Mouse (Mus musculus) kidney, postnatal 14 days (tissue): ENCODE data around the gene Mapkap1.

Source experiments
- DNase-seq: peaks from one replicate; pipeline ENCODE4 v3.0.0; 2022; ENCODE audit warnings: mixed read lengths

The Mapkap1 gene

DNA sequence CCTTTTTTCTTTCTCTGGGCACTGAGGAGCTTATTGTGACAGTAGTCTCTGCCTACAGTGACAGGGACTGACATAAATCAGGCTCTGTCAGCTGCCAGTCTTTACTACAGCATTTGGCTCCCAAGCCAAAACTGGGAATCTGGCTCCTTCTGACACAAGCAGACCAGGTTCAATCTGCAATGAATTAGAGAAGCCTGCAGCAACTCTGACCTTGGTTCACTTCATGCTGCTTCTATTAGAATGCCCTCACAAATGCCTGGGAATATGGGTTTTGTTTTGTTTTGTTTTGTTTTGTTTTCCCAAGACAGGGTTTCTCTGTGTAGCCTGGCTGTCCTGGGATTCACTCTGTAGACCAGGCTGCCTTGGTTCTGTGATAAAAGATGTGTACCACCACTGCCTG lies 126.7 kb downstream of the Mapkap1 start:
- DNase-seq, result no peak

DNA sequence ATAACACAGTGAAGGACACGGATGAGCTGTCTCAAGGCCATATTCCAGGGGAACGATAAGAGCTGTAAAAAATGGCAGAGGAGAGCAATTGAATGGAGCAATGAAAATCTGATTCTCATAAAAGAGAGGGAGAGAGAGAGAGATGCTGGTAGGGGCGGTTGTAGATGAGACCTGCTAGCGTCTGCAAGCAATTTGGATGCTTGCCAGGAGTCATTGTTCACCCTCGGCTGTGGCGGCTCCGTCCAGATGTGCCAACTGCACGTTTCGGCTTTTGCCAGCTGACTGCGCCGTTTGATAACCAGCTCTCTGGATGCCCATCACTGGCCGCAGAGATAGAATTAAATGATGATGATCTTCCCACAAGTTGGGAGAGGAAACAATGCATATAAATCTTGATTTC lies 128.4 kb downstream of the Mapkap1 start:
- DNase-seq, result peak; percentile 39

DNA sequence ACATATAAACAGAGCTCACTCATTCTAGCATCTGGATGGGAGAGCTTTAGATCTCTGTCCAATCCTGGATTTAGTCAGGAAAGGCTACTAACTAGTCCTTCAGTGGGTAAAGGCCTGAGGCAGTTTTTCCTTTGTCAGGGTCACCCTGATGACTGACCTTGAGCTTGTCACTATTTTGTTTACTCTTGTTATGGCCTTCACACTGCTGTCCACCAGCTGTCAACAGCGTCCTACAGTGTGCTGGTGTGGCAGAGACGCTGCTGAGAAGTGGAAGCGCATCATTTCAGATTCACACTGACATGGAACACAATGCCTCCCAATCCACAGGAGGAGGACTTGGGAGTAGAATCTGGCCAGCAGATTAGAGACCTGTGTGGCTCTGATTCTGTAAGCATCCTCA lies 130.8 kb downstream of the Mapkap1 start:
- DNase-seq, result no peak

DNA sequence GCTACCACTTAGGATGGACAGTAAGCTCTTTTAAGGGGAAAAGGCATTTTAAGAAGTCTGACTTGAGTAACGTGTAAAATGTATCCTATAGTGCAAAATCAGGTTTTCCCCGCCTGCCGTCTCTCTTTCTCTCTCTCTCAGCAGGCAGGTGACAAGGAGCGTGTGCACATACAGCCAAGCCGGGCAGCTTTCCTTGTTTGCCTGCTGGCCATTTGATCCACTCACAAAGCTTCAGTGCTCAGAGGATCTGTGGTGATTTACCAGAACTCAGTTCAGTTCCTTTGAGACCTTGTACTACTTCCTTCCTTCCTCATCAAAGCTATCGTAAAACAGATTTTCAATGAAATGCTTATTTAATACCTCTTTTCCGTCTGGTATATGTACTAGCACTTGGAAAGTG lies 137.0 kb downstream of the Mapkap1 start:
- no peak for DNase-seq

DNA sequence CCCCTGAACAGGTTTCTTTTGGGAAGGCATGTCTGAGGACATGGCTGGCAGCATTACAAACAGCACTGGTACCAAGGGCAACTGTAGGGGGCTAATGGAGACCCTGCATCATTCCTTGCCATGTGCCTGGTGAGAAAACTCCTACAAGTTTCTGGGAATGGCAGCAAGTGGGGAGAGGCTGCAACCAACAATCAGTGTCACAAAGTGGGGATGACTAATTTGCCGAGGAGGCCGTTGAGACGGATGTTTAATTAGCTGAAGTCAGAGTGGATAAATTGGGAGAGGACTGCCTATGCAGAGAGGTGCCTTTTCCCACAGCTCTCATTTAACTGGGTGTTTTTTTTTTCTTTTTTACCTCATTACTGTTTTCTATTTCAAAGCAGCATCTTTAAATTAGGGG lies 137.4 kb downstream of the Mapkap1 start:
- DNase-seq, result no peak

DNA sequence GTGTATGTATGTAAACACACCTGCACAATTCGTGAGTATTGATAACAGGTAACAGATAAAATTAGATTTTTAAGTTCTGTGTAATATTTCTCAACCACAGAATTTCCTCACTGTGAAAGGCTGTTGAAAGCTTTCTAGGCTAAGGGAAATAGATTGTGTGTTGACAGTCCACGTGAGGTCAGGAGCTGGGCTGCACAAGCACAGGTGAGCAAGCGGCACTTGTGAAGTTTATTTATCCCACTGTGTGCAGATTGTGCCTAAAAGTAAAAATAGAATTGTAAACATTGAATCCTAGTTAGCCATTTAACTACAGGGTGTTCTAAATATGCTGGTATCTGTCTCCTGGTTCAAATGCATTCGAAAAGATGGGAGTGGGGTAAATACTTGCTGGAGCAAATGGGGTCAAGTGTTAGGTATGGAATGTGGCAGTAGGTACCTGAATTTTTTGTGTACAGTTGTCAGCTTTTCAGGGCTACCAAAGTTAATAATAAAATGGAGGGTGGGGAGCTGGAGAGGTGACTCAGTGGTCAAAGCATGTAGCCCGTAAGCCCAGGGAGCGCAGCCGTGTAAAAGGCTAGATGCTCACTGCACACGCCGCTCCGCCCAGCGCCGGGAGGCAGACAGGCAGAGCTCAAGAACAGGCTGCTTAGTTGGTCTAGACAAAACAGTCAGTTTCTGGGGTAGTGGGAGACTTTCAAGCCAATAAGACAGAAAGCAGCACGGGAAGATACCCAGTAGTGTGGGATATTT lies 138.2 kb downstream of the Mapkap1 start:
- peak; percentile 48 for DNase-seq

DNA sequence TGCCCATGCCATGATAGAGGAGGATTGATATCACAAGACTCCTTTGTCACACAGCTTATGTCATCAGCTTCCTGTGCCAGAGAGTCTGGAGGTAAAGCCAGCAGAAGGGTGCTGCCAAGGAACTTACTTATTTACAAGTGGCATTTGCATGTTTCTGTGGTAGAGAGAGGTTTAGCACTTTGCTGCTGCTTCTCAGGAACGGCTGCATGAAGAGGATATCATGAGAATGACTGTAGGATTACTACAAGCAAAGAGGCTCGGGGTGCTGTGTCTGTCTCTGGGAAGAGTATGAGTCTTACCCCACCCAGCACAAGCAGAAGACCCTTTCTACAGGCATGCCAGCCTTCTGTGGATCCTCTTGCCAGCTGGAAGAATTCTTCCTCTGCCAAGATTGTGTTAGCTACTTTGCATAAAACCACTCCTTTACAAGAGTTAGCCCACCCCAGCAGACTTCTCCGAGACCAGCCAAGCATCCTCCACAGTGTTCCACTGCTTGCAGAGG lies 139.7 kb downstream of the Mapkap1 start:
- DNase-seq, result no peak

DNA sequence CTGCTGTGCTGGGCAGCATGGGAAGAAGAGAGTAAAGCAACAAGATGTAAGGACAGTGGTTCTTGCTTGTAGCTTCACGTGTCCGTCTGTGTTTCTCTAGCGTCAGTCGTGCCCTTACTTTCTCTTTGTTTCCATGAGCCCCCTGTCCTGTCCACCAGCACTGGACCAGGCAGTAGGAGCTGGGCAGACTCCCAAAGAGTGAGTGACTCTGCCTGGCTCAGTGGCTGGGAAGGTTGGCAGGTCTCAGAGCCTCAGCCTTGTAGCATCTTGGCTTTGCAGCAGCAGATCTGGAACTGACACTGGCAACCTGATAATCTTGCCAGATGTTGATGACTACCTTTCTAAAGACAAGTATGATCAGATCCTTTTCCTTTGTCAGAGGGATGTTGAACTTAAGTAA lies 140.9 kb downstream of the Mapkap1 start:
- DNase-seq, result no peak

DNA sequence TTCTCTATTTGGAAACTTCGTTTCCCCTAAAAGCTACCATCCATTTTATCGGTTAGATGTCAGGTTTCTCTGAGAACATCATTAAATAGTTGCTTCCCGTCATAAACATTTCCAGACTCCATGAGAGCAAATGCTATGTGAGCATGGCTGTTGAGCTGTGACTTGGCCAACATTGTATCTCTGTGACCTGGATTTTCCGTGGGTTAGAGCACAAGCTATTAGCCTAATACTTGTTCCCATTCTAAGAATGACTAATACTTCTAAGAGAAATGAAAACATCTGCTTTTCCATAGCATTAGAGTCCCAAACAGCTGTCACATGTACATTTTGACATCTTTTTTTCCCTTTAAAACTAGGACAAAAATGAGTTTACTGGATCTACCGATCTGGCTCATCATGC lies 142.4 kb downstream of the Mapkap1 start:
- no peak for DNase-seq

DNA sequence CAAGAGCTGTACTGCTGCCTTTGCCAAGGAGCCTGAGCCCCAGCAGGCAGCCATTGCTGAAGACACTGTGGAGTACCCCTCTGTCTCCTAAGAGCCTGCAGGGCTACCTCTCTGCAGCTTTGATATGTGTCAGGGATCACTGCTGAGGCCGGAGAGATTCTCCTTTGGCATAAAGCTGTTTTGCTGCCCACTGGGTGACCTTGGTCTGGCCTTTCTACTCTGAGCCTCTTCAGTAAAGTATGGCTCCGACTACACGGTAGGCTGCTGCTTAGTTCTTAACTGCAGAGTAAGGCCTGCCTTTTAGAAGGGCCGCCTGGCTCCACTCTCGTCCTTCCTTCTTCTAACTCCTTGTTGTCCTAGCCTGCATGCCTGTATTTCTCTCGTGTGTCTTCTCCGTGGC lies 142.9 kb downstream of the Mapkap1 start:
- no peak for DNase-seq

DNA sequence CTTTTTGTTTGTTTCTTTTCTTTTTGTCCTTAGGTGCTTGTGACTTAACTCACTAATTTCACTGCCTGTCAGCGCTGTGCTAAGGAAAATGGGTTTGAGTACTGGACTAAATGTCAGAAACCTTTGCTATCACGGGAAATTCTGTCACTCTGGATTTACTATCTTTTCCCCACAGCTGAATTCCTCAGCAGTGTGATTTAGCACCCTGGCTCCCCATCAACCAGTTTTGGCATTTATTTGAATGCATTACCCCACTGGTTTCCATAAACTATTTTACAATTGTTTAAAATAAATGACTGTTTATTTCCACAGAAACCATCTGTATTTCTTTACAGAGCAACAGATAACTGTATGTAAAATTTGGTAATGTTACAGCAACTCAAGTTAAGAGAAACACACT lies 146.2 kb downstream of the Mapkap1 start:
- DNase-seq, result no peak

DNA sequence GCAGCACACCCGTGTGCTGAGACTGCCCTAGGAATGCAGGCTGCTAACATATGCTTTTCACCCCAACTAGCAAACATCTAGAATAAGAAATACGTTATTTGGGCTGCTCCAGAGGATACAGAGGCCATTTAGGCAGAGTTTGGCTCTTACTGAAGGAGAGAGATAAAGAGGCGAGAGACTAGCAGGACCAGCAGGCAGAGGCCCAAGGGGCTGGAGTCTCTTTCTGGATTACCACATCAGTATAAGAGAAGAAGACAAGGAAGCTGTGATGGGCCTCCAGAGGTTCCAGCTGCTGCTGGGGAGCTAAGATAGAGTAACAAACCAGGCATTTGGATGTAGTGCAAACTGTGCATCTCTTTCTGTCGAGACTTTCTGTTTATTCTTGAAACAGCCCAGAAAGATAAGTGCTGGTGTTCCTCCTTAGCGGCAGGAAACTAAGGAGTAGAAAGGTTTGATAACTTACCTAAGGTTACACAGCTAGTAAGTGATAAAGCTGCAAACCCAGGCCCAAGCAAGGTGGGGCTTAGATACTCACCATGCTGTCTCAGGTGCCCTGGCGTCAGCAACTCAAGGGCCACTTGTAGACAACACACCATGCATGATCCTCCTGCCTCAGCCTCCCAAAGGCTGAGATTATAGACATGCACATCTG lies 147.1 kb downstream of the Mapkap1 start:
- no peak for DNase-seq

DNA sequence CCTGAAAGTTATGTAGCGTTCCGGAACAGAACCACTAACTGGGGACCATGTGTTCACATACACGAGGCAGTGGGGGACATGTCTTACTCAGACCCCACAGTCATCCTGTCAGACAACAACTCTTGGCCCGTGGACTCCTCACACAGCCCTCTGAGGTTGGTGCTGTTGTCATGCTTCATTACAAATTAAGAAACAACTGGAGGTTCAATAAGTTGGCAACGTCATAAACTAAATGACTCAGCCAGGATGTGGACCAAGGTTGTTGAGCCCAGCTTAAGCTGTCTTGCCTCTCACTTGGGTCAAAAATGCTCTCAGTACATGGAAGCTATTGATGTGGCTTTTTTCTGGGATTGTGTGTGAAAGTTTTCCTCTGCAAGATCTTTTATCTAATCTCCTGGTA lies 153.6 kb downstream of the Mapkap1 start:
- DNase-seq, result no peak

DNA sequence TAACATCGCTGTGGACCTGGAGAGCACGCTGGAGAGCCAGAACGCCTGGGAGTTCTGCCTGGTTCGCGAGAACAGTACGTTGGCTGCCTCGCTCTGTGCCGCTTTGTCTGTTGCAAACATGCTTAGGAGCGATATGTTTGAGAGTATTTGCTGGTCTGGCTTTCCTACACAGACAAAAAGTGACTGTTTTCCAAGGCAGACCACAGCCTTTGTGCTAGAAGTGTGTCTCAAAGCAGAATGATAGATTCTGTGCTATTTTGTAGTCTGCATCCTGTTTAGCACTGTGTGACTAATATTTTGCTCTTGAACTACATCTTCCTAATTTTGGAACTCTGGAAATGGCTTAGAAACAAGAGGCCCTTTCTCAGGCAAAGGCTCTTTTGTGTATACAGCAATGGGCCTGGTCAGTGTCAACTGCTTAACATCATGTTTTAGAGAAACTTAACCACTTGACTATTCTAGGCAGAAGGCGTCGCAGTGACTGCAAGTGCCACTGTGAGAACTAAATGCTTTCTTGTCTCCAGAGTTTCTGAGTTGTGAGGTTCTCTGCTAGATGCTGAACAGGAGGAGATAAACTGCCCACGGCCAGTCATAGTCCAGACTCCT lies 156.6 kb downstream of the Mapkap1 start:
- no peak for DNase-seq

DNA sequence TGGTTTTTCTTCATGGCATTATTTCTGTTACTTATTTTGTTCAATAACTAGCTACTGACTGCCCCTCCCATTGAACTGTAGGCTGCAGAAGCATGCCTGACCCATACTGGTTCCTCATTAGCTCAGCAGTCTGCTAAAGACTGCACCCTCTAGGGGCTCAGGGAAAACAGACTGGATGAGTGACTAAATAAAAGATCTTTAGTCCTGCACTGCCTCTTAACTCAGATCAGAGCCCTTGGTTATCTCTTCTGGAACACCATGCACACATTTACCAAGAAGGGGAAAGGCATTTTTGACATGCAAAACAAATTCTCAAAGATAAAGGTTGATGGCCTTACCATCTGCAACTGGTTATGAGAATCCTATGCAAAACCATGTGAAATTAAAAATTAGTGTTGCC lies 157.3 kb downstream of the Mapkap1 start:
- DNase-seq, result no peak

DNA sequence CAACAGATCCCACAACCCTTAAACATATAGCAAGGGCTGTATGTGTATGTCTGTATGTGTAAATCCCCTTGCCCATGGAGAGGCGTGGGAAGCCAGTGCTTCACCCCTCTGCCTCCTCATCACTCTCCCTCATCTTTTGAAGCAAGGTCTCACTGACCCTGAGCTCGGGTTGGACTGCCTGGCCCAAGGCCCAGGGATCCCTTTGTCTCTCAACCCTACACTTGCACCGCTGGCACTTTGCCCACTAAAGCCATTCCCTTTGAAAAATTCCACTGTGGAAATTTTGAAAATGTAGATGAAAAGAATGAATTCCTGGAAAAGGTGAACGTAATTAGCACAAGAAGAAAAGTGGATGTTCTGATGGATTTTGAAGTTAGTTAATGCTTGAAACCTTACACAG lies 159.6 kb downstream of the Mapkap1 start:
- DNase-seq, result peak; percentile 80

DNA sequence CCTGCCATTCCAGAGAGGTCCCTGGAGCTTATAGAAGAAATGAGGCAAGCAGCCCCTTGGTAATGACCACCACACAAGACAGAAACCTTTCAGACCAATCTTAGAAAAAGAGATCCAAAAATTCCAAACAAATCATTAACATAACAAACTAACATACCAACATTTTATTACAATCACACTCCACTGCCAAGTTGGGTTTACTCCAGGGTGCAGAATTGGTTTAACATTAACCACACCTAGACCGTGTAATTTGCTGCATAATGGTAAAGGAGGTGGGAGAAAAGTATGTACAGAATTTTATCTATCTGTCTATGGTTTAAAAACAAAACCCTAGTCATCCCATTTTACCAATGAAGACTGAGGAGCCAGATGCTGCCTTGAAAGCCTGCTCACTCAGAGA lies 160.0 kb downstream of the Mapkap1 start:
- DNase-seq, result peak; percentile 61

DNA sequence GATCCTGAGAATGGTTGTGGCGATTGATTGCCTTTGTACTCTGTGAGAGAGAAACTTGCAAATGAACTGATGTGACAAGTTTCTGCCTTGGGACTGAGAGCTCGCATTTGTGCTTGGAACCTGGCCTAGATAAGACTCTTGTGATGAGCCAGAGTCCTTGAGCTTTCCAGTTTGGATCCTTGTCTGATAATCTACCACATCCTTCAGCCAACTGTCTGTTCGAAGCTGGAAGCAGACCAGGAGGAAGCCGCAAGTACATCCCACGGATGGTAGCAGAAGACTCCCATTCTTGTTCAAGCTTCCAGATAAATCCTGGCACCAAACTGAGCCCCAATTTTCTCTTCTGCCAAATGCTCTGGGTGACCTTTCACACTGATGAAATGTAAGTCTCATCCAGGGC lies 162.6 kb downstream of the Mapkap1 start:
- no peak for DNase-seq

DNA sequence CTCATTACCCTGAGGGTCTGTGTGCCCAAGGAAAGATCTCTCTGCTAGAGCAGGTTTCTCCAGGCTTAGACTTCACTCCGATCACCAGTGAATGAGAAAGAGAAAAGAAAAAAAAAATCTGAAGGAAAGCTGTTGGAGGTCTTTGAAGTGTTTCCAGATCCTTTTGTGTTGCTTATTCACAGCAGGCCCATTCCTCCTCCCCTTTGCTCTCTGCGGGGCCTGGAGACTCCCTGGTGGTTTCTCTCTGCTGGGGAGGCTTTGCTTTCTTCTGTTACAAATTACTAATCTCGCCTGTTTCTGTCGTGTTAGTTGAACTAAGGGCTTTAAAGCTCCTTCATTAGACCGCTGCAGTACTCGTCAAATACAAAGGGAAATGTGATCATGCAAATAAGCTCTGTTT lies 163.8 kb downstream of the Mapkap1 start:
- DNase-seq, result no peak

DNA sequence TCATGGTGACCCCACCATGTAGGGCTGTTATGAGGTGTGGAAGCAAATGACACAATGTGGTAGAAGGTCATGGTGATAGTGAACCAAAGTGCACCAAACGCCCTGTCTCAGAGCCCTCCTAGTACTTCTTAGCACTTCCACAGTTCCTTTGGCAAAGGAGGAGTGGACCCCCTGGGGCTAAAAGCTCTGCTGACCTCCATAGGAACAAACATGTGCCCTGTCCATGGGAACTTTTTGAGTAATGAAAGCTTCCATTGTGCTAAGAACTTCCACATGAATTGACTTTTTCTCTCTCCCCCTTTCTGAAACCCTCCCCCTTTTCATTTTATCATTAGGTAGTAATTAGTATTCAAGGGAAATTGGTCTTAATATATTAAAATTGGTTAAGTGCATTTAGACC lies 164.5 kb downstream of the Mapkap1 start:
- DNase-seq, result no peak

DNA sequence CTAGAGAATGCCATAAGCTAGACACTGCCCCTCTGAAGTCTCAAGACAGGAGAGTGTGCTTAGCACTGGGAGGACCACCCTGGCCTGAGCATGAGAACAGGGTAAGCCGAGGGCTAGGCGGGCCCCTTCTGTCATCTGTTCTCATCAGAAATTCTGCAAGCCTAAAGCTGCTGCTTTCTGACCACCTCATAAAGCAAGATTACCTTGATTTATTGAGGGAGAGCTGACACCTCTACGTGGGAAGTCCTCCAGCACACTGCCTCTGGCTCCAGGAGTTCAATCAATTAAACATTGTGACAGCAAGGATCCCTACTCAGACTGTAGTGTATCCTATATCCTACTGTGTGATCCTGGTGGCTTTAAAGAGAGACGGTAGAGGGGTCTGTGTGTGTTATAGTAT lies 166.5 kb downstream of the Mapkap1 start:
- no peak for DNase-seq

DNA sequence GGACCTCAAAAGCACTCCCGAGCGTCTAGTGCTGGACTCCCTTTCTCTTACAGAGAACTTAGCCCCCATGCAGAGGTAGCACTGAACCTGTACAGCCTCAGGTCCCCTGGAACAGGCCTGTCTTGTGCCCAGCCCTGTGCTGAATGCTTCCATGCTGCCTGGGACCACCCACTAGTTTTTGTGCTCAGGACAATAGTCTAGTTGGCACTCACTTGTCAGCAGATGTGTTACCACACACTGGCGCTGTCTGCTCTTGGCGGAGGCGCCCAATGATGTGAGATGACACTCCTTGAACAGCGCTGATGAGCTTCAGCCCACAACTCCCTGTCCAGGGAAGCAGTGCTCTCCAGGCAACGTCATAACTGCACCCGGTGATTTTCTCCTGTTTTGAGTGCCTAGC lies 182.0 kb downstream of the Mapkap1 start:
- DNase-seq, result no peak

DNA sequence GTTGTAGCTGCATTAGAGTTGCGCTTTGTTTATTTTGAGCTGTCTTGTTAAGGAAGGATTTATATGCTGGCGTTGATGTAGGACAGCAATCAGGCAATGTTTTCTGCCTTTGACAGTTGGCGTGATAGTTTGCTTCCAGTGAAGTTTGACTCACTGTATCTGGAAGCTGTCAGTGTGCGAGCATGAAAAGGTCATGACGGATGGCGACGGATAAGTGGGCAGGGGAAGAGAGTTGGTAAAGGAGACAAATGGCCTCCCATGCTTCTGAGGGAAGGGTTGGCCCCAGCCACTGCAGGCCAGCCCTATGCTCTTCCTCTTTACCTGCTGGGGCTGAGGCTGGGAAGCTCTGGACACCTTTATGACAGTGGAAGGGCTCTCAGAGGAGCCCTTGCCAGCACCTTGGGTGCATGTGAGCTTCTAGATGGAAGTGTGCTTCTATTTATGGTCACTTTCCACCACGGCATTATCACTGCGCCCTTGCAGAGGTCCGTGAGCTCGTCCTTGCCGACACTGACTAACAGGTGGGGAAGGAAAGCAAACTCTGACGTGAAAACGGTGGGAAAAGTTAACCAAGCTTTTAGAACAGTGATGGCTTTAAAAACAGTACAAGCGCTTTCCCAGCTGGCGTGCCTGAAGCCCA lies 185.3 kb downstream of the Mapkap1 start:
- DNase-seq, result no peak
